8 mouse cellular contexts compared by ENCODE assay signal in genomic region chr6:147475727-147476613, GRCm38 (mm10). TPM values are rescaled to one million over a fixed set of nuclear protein-coding genes. Genes with fewer than 3 reads are reported as not detected.
DNase-seq lines count a peak whose midpoint lies in the region; ATAC-seq and TF ChIP-seq lines count a peak whose summit lies in the region.

Ccdc91 (plus strand) TSS chr6:147475828.

- H3K27ac ChIP-seq in hindbrain, embryonic 13.5 days: peak within 1 kb of the TSS; percentile 87

- peak; percentile 98 for ATAC-seq in Patski
- peak; percentile 98 for ATAC-seq in hindbrain, embryonic 13.5 days (ENCODE audit: low FRiP score)

- H3K36me3 ChIP-seq in hindbrain, embryonic 13.5 days: no peaks in the 10 kb centered on the region

- CTCF ChIA-PET in Patski (lab: Charles Lee): no interaction called here

- no peak for TF ChIP-seq CTCF in Patski (IDR thresholded peaks at IDR 0.05)

- H3K9ac ChIP-seq in hindbrain, embryonic 13.5 days: peak within 1 kb of the TSS; percentile 80

- H3K4me2 ChIP-seq in hindbrain, embryonic 13.5 days: peak within 1 kb of the TSS; percentile 63

- POLR2A ChIA-PET in Patski (lab: Charles Lee): no interaction called here

- H3K9me3 ChIP-seq in hindbrain, embryonic 13.5 days: no peaks in the 10 kb centered on the region

- WGBS in hindbrain, embryonic 13.5 days: 1% methylated on average over 77 of the region's 78 CpGs

- in situ Hi-C loops in Patski (cut with MboI; ENCODE audit: low pct_unique_long_range_greater_than_20kb): loop anchor here (10.0 kb wide), 1 partner anchor 381 kb away; the partner anchor contains the start of gene Klhl42

- DNase-seq in Patski (ENCODE audit: low read depth, low spot score): peak; percentile 74
- DNase-seq in cerebellum, postnatal 14 days: peak; percentile 96
- peak; percentile 77 to 80 for DNase-seq in frontal cortex, postnatal 14 days (ENCODE audit: low spot score in 2 of 2)
- peak; percentile 88 to 90 for DNase-seq in layer of hippocampus, postnatal 25 days (ENCODE audit: extremely low spot score in 1 of 2, low spot score in 1 of 2)
- DNase-seq in lung, postnatal 25 days (ENCODE audit: low spot score): peak; percentile 92
- peak; percentile 91 for DNase-seq in retina, embryonic 14.5 days (ENCODE audit: low spot score)
- peak; percentile 90 for DNase-seq in thymus, postnatal 4 days

- H3K27me3 ChIP-seq in Patski: no peaks in the 10 kb centered on the region
- 0 out of 2 replicates have a peak, but pooled peaks cover 6% of the 10 kb centered on the region for H3K27me3 ChIP-seq in hindbrain, embryonic 13.5 days

- peak within 1 kb of the TSS; percentile 76 for H3K4me3 ChIP-seq in hindbrain, embryonic 13.5 days

- peaks cover 6% of the 10 kb centered on the region for H3K4me1 ChIP-seq in hindbrain, embryonic 13.5 days (replicated peaks)

RNA-seq across cellular contexts. Expression of gene Ccdc91, which starts in this region (rescaled TPM):
- 35.6 TPM for polyA plus RNA-seq in Patski (2021)
- polyA plus RNA-seq in hindbrain, embryonic 13.5 days (2015; fragmentation: Nextera tagmentation; extraction: Ambion mirVana): 44.4 and 44.8 TPM in 2 replicates
- total RNA-seq in layer of hippocampus, postnatal 25 days (2021): 10 to 100 TPM; 30.3 to 30.7 TPM

Comparison
In these comparisons a context has a peak if more than half of its experiments do, and no peak if none do; other contexts are left out.
1. Peak in every context shown above with its lines: DNase-seq, ATAC-seq, H3K4me3 ChIP-seq and H3K27ac ChIP-seq.